Mouse (Mus musculus) thymus, postnatal 4 days (tissue): ENCODE measurements around the gene Kctd18.

Source experiments
- DNase-seq: peaks from one replicate; pipeline ENCODE4 v3.0.0; 2021

Gene Kctd18

DNA sequence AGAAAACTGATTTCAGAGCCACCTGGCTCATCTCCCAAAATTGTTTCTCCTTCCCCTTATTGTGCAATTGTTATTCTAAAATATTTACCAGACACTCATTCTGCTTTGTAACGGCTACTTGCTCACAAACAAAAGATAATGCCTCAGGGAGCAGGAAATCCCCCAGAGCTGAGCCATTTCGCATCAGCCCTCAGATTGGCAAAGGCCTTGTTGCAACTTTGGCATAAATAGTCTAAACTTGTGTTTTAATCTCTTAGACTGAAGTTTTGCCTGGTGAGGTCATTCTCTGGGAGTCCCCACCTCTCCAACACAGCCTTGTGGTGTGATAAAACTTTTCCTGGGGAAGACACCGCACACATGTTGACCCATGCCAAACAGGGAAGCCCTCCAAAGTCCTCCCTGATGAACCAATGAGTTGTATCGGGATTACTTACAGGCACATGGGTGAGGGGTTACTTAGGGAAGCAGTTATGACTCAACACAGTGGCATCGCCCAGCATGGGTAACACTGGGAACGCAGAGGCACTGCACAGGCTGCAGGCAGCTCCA lies 29.6 kb downstream of the Kctd18 start:
- DNase-seq: no peak

DNA sequence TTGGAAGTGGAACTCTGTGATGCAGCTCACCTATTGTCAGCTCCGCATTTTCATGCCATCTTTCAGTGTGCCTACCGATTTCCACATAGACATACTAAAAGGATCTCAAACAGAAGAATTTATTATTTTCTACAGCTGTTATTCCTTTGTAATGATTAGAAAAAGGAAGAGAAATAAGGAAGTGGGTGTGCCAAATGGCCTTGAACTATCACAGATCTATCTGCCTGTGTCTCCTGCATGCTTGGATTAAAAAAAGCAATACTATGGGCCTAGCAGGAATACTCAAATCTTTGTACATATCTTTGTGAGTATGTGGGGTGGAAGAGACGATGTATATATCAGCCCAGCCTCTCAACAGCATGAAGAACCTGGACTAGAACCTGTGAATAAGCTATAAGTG lies 41.9 kb downstream of the Kctd18 start:
- DNase-seq: no peak

DNA sequence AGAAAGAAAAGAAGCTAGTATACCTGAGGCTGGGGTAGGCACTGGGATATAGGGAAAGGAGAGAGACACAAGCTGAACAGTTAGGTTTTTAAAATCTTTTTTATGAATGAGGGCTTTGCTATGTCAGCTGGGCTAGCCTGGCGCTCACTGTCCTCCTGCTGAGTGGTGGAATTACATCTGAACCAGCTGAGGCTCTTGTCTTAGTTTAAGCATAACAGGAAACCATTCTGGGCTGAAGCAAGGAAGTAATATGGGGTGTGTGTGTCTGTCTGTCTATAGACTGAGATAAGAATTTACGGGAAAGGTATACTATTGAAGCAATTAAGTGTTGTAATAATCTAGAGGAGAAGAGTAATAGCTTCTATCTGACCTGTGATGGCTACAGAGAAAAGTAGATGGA lies 47.2 kb downstream of the Kctd18 start:
- no peak for DNase-seq

DNA sequence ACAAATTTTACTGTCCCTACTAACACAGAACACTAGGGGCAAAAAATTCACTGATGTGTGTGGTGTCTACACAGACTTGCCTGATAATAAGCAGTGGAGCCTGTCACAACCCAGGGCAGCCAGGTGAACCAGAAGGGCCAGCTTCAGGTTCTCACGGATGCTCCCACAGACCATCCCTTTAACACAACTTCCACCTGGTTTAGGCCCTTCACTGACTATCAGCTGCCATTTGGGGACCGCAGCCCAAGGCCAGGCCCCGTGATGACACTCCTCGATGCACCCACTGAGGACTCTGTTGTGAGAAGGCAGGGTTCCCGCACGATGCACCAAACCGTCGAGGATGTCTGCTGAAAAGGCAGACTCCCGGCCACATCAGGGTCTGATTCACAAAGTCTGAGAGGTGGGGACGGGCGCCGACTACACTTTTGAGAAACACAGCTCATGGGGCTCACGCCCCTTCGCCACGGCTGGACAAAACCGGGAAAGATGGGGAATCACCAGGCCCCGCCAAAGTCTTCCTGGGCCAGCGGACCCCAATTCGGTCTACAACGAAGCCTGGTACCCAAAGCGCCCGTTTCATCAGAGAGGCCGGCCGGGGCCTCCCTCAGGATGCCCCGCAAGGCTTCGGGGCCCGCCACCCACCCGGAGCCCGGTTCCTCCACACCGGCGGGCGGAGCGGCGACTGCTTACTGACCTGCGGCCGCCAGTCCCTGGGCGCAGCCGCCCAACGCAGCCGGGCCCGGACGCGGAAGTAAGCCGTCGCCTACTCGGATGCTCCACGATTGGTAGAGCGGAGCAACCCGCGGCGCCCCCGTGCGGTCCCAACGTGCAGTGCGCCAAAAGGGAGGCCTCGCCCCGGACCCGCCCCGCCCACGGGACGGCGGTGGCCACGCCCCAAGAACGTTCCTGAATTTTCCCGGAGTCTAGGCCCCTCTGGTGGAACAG lies 49.2 kb downstream of the Kctd18 start:
- DNase-seq: peak; percentile 97

DNA sequence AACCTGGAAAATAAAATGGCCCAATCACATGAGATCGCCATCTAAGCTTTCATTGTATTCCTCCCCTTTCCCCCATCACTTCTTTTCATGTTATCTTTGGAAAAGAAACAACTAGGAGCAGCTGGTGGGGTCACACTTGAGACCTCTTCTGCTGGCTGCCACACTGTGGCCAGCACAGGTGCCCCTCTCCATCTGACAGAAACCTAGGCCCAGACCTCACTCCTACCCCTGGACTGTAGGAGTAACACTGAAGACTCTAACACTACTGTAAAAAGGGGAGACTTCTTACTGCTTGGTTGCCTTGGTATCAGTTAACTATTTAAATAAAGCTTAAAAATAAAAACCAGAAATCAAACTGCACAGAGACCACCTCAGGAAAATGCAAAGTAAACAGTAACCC lies 63.0 kb downstream of the Kctd18 start:
- DNase-seq: no peak

DNA sequence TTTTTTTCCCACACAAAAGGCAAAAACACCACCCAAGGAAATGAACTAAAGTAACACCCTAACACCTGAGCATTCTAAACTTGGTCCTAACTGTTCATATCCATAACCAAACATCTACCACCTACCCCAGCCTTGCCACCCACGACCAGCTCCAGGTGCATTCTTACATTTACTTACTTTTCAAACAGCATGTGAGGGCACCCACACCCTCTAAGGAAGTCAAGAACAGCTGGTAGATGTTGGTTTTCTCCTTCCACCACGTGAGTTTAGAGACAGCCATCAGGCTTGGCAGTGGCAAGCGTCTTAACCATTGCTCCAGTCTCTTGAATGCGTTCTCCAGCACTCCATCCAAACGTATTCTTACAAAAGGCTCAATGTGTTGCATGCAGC lies 64.4 kb downstream of the Kctd18 start:
- peak; percentile 21 for DNase-seq

GRCm38 (mm10) chr1:57953586-57954375 lies 65.0 kb downstream of the Kctd18 start:
- no peak for DNase-seq

DNA sequence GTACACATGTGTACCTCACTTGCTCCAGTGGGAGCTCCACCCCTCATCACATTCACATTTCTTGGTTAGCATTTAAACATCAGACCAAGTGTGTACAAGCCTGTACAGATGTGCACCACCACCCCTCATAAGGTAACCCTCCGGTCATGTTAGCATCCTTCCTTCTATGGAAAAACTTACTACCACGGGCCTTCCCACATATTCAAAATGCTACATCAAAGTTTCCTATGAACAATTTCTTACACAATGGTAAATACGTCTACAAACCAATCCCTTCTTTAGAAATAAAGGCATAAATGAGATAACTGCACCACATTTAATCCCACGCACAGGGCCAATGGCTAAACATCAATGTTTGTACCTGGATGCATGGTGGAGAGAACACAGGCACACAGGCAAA lies 66.2 kb downstream of the Kctd18 start:
- no peak for DNase-seq

GRCm38 (mm10) chr1:57949716-57950115 lies 69.0 kb downstream of the Kctd18 start:
- DNase-seq: no peak

DNA sequence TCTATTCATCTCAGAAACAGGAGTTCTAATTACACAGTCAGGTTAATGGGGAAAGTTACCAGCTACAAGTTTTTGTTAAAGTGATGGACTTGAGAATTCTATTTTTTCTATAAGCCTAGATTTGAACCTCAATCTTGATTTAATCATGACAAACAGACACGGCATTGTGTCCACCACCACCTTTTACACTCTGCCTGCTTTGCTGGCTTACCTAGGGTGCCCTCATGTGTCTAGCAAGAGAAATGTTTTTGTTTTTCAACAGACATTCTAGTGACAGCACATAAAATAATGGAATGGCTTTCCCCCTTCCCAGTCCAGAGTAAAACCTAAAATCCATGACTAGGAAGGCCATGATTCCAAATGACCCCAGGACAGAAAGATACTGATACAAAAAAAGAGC lies 69.6 kb downstream of the Kctd18 start:
- DNase-seq: peak; percentile 21

GRCm38 (mm10) chr1:57947552-57948347 lies 71.0 kb downstream of the Kctd18 start:
- no peak for DNase-seq

DNA sequence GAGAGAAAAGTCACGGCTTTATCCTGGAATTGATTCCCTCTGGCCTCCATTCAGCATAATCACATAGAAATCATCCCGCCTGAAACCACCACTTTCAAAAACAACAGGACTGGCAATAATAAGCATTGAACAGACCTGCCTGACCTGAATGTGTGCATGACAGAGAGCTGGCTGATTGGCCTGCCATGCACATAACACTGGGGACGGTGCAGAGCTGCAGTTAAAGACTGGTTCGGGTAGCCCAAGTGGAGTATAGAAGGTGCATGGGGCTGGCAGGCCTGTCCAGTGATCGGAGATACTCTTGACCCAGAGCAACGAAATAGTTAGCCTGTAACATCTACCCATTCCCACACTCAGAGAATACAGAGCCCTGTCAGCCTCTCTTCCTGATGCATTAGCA lies 76.5 kb downstream of the Kctd18 start:
- DNase-seq: no peak

DNA sequence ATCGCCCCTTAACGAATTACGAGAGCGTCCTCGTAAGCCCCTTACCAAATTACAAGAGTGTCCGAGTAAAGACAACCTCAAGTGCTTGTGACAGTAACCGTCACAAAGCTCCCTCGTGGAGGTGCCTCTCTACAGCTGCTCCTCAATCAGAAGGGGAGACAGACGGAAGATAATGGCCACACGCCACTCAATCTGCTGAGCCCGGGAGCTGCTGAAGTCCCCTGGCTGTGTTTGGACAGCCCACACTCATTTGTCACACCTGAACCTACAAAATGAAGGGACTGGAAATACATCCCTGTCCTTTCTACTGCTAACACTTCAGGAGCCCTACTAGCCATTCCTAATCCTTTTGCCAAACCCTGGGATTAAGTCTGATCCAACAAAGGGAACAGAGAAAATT lies 77.0 kb downstream of the Kctd18 start:
- DNase-seq: no peak

DNA sequence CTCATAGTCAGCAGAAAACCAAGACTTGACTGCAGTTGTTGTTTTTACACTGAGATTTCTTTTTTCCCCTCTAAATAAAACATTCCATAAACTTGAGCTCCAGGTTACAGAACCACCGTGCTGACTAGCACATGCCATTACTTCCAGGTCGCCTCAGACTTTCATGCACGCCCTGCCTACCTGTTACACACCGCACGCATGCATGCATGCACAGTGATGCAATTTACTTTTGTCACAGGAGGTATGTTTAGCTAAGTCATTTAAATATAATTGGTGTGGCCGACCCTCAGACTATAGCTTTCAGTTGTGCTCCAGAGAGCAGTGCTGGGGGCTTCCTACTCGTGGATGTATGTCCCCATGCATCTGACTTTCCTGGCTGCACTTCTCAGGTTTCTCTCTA lies 77.7 kb downstream of the Kctd18 start:
- no peak for DNase-seq

DNA sequence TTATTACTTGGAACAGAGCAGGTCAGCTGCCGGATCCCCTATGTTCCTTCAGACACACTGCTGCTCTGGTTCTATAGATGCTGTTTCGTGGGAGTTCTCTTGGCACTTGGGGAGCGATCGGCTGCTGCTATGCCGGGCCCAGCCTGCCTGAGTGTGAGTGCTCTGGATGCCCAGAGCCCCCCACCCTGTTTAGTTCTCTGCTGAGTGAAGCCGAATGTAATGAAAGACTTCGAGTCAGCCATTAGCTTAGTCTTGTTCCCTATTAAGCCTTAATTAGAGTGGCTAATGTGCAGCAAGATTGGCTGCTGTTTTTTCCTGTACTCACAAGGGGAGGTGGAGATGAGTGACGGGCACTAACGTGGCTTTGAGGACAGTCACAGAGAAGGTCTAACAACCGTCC lies 78.1 kb downstream of the Kctd18 start:
- no peak for DNase-seq

GRCm38 (mm10) chr1:57934287-57934686 lies 84.5 kb downstream of the Kctd18 start:
- DNase-seq: no peak

DNA sequence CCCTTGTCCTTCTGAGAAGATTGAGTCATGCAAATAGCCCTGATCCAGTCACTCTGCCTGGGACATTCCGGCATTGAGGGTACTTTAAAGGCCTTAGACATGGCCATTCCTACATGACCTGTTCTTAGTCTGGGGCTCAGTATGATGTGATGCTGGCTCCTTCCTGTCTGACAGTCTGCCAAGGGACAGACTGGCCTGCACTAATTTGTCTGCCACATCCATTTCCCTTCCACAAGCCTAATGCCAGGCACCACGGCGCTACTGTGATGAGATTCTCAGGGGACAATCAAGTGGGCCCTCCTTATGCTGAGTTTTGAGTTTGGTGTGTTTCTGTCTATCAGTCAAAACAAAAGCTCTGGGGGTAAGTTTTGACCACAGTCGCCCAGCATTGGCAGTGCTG lies 100.2 kb downstream of the Kctd18 start:
- no peak for DNase-seq

GRCm38 (mm10) chr1:57917342-57917741 lies 101.4 kb downstream of the Kctd18 start:
- DNase-seq: no peak

DNA sequence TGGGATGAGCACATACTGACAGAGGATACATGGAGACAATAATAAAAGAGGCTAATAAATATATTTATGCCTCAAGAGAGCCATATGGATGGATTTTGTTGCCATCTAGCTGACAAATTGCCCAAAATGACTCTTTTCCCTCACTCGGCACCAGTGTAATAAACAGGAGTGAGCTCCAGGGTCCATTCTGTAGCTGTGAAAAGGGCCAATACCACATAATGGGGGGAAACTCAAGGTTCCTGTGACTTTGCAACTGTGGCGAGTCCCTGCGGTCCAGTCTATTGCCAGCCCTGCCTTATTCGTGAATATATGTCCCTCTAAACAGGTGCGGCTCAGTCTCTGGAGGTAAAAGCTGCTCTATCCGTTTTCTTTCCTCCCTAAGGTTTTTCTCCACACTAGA lies 107.2 kb downstream of the Kctd18 start:
- DNase-seq: no peak

DNA sequence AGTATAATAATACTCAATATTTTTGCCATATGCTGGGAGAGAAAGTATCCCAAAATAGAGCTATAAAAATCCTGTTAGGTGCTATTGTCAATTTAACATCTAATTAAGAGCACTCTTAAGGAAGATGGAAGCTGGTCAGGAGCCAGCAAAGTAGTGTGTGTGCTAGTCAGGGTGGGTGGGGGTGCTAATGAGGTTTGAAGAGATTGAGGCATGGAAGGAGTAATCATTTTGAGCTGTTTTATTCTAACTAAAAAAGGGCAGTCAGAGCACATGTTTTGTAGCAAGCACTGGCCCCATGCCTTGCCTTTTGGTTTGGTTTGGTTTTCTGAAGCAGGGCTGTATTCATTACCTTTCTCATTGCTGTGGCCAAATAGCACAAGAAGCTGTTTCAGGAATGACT lies 112.4 kb downstream of the Kctd18 start:
- DNase-seq: no peak

DNA sequence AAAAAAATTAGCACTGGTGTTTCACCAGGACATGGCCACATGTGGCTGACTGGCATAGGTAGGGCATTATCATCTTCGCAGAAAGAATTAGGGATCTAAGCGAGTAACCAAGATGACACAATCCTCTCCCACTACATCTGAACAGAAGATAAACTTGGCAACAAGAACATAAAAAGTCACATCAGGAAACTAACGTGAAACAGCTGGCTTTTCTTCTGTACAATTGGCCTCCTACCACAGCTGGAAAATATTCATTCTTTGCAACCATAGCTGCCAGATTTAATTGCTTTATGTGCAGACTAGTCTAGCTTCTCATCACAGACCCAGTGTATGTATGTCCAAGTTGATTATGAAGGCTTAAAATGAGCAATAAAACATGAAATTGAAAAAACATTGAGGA lies 112.8 kb downstream of the Kctd18 start:
- DNase-seq: no peak
